Mouse (Mus musculus) liver, embryonic 14.5 days (tissue): Measurements from ENCODE around the gene Masp2. TPM values are rescaled to one million over a fixed set of nuclear protein-coding genes. Genes with fewer than 3 reads are reported as not detected.

Experiments used
- ATAC-seq: fragments of 200-750 bp; cut with Nextera tagmentation; 2 replicates; pipeline ENCODE4 v1.8.0; 2017; ENCODE audit warnings: moderate number of reproducible peaks, mild to moderate bottlenecking, moderate library complexity; ENCODE audit not compliant: insufficient read depth
- DNase-seq, 3 experiments: peaks; one replicate each; pipeline ENCODE4 v3.0.0-alpha.2; 2012 to 2013; ENCODE audit warnings: low read depth in 3 of 3, low spot score in 3 of 3
- H3K27ac ChIP-seq: fragments of 300-500 bp; sonication (generic); 2 replicates; pipeline ENCODE4 v1.5.1; 2014; ENCODE audit warnings: moderate library complexity, mild to moderate bottlenecking, control low read depth, inconsistent platforms
- H3K27me3 ChIP-seq: fragments of 300-500 bp; sonication (generic); 2 replicates; pipeline ENCODE4 v1.6.1; 2014; ENCODE audit warnings: mild to moderate bottlenecking, low read length, moderate library complexity; ENCODE audit not compliant: control insufficient read depth, insufficient read depth
- H3K36me3 ChIP-seq: fragments of 300-500 bp; sonication (generic); replicated peaks from 2 replicates; pipeline ENCODE4 v1.6.1; 2014; ENCODE audit warnings: low read depth; ENCODE audit not compliant: control insufficient read depth, insufficient read depth
- H3K4me1 ChIP-seq, 2 experiments: fragments of 200-500 bp in 1 of 2; fragments of 300-500 bp in 1 of 2; sonication (generic) in 1 of 2; replicated peaks; 2 replicates each; pipeline ENCODE4 v1.6.1; 2012 to 2014; ENCODE audit warnings: antibody characterized with exemption in 1 of 2, inconsistent platforms in 1 of 2, low read length in 1 of 2; ENCODE audit not compliant: control insufficient read depth in 2 of 2, insufficient read depth in 2 of 2
- H3K4me2 ChIP-seq: fragments of 300-500 bp; sonication (generic); 2 replicates; pipeline ENCODE4 v1.6.1; 2014; ENCODE audit warnings: low read depth, mild to moderate bottlenecking, control low read depth, moderate library complexity
- H3K4me3 ChIP-seq, 2 experiments: fragments of 200-500 bp in 1 of 2; fragments of 300-500 bp in 1 of 2; sonication (generic) in 1 of 2; 2 replicates each; pipeline ENCODE4 v1.5.1; 2012 to 2014; ENCODE audit warnings: low read depth in 2 of 2, low read length in 2 of 2, mild to moderate bottlenecking in 2 of 2, control low read depth in 1 of 2, inconsistent platforms in 1 of 2, moderate library complexity in 1 of 2; ENCODE audit not compliant: insufficient read depth in 1 of 2
- H3K9ac ChIP-seq: fragments of 300-500 bp; sonication (generic); replicated peaks from 2 replicates; pipeline ENCODE4 v1.6.1; 2014; ENCODE audit warnings: mild to moderate bottlenecking, control low read depth, moderate library complexity
- H3K9me3 ChIP-seq: fragments of 300-500 bp; sonication (generic); 2 replicates; pipeline ENCODE4 v1.6.1; 2016; ENCODE audit warnings: low read length, mixed read lengths; ENCODE audit not compliant: control insufficient read depth
- CTCF ChIP-seq: IDR thresholded peaks from 2 replicates; pipeline ENCODE4 v1.5.1; 2016; ENCODE audit warnings: antibody characterized with exemption, low read depth, control low read depth
- EP300 ChIP-seq: IDR thresholded peaks from 2 replicates; pipeline ENCODE4 v1.6.1; 2016; ENCODE audit warnings: antibody characterized with exemption, low read depth
- WGBS: fragments of 180-500 bp; shearing (Covaris S2); extraction: QIAGEN DNeasy Blood & Tissue Kit; methylation state at CpG from one replicate; pipeline ENCODE4 v1.1.7; 2014; ENCODE audit not compliant: insufficient replicate concordance; 5-methylcytosine and 5-hydroxymethylcytosine counted together
- polyA plus RNA-seq, 2 experiments: library from polyadenylated mRNA; depleted of rRNA in 1 of 2; stranded (reverse) in 1 of 2; unstranded in 1 of 2; fragments of >200 nt; fragmentation: Nextera tagmentation in 1 of 2; extraction: Ambion mirVana in 1 of 2; gene quantifications; 2 replicates each; pipeline versions ENCODE4 v1.2.1 to v1.2.3; 2012 to 2014

Masp2 gene
- polyA plus RNA-seq, 2 experiments: 20.6 to 28.9 TPM

GRCm38 (mm10) chr4:148598826-148599225 is 3.5 kb upstream of the Masp2 start:
- Histone ChIP-seq H3K9ac (no peak overlapping the region), H3K27ac (no peak overlapping the region), H3K36me3 (peaks cover 30% of the 10 kb centered on the region), H3K4me1 (peaks cover 0 to 3% of the 10 kb centered on the region in 2 experiments; a peak in 1 of 4 replicates), H3K9me3 (no peaks in the 10 kb centered on the region), H3K27me3 (no peaks in the 10 kb centered on the region), H3K4me3 (no peak overlapping the region), H3K4me2 (no peak overlapping the region)
- WGBS: 78% methylated on average over 12 of the region's 12 CpGs
- DNase-seq (no peak), ATAC-seq (no peak)
- TF ChIP-seq CTCF (no peak), EP300 (no peak)

GRCm38 (mm10) chr4:148600316-148600715 is 2.0 kb upstream of the Masp2 start:
- DNase-seq: no peak
- no peak overlapping the region for H3K4me3 ChIP-seq
- no peak for TF ChIP-seq CTCF
- no peak for TF ChIP-seq EP300
- no peaks in the 10 kb centered on the region for H3K9me3 ChIP-seq
- no peak for ATAC-seq
- no peak overlapping the region for H3K9ac ChIP-seq
- H3K4me1 ChIP-seq: peaks cover 0 to 3% of the 10 kb centered on the region in 2 experiments; a peak in 1 of 4 replicates
- no peak overlapping the region for H3K27ac ChIP-seq
- peaks cover 15% of the 10 kb centered on the region for H3K36me3 ChIP-seq
- 72% methylated on average over 4 of the region's 4 CpGs for WGBS
- H3K4me2 ChIP-seq: no peak overlapping the region
- H3K27me3 ChIP-seq: no peaks in the 10 kb centered on the region

- H3K27ac ChIP-seq: no peak overlapping the region
Observed at GRCm38 (mm10) chr4:148601871-148602270, 483 bp upstream of the Masp2 start.

GRCm38 (mm10) chr4:148603376-148604139 is 1.2 kb downstream of the Masp2 start:
- H3K4me3 ChIP-seq: no peak overlapping the region
- ATAC-seq: no peak
- 69% methylated on average over 10 of the region's 10 CpGs for WGBS

More at GRCm38 (mm10) chr4:148601871-148602270, 483 bp upstream of the Masp2 start:
- Histone ChIP-seq H3K9ac (no peak overlapping the region), H3K9me3 (no peaks in the 10 kb centered on the region), H3K4me2 (no peak overlapping the region), H3K27me3 (no peaks in the 10 kb centered on the region), H3K4me1 (peaks cover 0 to 3% of the 10 kb centered on the region in 2 experiments; a peak in 1 of 4 replicates), H3K36me3 (peaks cover under 1% of the 10 kb centered on the region), H3K4me3 (no peak overlapping the region)
- 51% methylated on average over 4 of the region's 4 CpGs for WGBS
- no peak for DNase-seq
- TF ChIP-seq CTCF: no peak
- no peak for TF ChIP-seq EP300
- no peak for ATAC-seq

DNA sequence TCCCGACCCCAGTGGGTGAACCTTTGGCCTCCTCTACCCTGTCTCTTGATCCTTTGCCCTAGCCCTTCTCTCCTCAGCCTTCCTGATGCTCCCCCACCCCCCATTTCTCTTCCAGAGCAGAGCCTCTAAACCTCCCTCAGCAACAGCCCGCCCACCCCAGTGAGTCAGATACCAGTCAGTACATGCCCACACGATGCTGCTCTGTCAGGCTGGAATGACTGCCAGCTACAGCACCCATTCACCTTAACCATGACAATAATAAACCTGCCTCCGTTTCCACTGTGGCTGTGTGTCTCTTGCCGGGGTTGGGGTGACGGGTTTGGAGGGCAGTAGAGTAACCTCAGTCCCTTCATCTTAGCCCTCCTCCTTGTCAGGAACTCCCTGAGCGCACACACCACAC is 1.8 kb downstream of the Masp2 start:
- Histone ChIP-seq H3K9me3 (no peaks in the 10 kb centered on the region), H3K4me1 (peaks cover 0 to 3% of the 10 kb centered on the region in 2 experiments; a peak in 1 of 4 replicates), H3K27me3 (no peaks in the 10 kb centered on the region), H3K4me3 (no peak overlapping the region), H3K27ac (no peak overlapping the region), H3K4me2 (no peak overlapping the region), H3K9ac (no peak overlapping the region), H3K36me3 (no peaks in the 10 kb centered on the region)
- ATAC-seq: no peak
- DNase-seq: no peak
- no peak for TF ChIP-seq CTCF
- TF ChIP-seq EP300: no peak
- WGBS: 67% methylated on average over 7 of the region's 7 CpGs

More at GRCm38 (mm10) chr4:148603376-148604139, 1.2 kb downstream of the Masp2 start:
- Histone ChIP-seq H3K27me3 (no peaks in the 10 kb centered on the region), H3K27ac (no peak overlapping the region), H3K4me1 (peaks cover 0 to 3% of the 10 kb centered on the region in 2 experiments; a peak in 1 of 4 replicates), H3K9ac (no peak overlapping the region), H3K9me3 (no peaks in the 10 kb centered on the region), H3K36me3 (no peaks in the 10 kb centered on the region), H3K4me2 (no peak overlapping the region)
- no peak for DNase-seq
- TF ChIP-seq EP300: no peak
- no peak for TF ChIP-seq CTCF
